Mouse (Mus musculus) embryonic facial prominence, embryonic 12.5 days (tissue): Measurements from ENCODE around the gene Ethe1. TPM values are rescaled to one million over a fixed set of nuclear protein-coding genes. Genes with fewer than 3 reads are reported as not detected.

Experiments used
- ATAC-seq: fragments of 200-750 bp; cut with Nextera tagmentation; 2 replicates; pipeline ENCODE4 v1.8.0; 2017; ENCODE audit not compliant: insufficient number of reproducible peaks, insufficient read depth, low FRiP score, low TSS enrichment
- H3K27ac ChIP-seq: fragments of 300-500 bp; sonication (generic); 2 replicates; pipeline ENCODE4 v1.5.1; 2016; ENCODE audit warnings: mild to moderate bottlenecking
- H3K27me3 ChIP-seq: fragments of 300-500 bp; sonication (generic); 2 replicates; pipeline ENCODE4 v1.6.1; 2016; ENCODE audit warnings: mild to moderate bottlenecking, moderate library complexity
- H3K36me3 ChIP-seq: fragments of 300-500 bp; sonication (generic); 2 replicates; pipeline ENCODE4 v1.6.1; 2016; ENCODE audit warnings: mild to moderate bottlenecking
- H3K4me1 ChIP-seq: fragments of 300-500 bp; sonication (generic); 2 replicates; pipeline ENCODE4 v1.6.1; 2016
- H3K4me2 ChIP-seq: fragments of 300-500 bp; sonication (generic); replicated peaks from 2 replicates; pipeline ENCODE4 v1.6.1; 2016; ENCODE audit warnings: mild to moderate bottlenecking, moderate library complexity
- H3K4me3 ChIP-seq: fragments of 300-500 bp; sonication (generic); 2 replicates; pipeline ENCODE4 v1.5.1; 2016; ENCODE audit warnings: mild to moderate bottlenecking
- H3K9ac ChIP-seq: fragments of 300-500 bp; sonication (generic); 2 replicates; pipeline ENCODE4 v1.6.1; 2016; ENCODE audit warnings: mild to moderate bottlenecking, moderate library complexity
- H3K9me3 ChIP-seq: fragments of 300-500 bp; sonication (generic); 2 replicates; pipeline ENCODE4 v1.6.1; 2016; ENCODE audit warnings: mild to moderate bottlenecking, moderate library complexity
- WGBS: fragments of 180-500 bp; shearing (Covaris S2); methylation state at CpG from one replicate; pipeline ENCODE4 v1.1.7; 2016; 5-methylcytosine and 5-hydroxymethylcytosine counted together
- polyA plus RNA-seq: library from polyadenylated mRNA; unstranded; fragments of >200 nt; fragmentation: Nextera tagmentation; extraction: Ambion mirVana; gene quantifications from 2 replicates; pipeline ENCODE4 v1.2.1, GENCODE M21; 2016

The Ethe1 gene
- polyA plus RNA-seq, 1 experiment from 2014 or later: 23.7 TPM

DNA sequence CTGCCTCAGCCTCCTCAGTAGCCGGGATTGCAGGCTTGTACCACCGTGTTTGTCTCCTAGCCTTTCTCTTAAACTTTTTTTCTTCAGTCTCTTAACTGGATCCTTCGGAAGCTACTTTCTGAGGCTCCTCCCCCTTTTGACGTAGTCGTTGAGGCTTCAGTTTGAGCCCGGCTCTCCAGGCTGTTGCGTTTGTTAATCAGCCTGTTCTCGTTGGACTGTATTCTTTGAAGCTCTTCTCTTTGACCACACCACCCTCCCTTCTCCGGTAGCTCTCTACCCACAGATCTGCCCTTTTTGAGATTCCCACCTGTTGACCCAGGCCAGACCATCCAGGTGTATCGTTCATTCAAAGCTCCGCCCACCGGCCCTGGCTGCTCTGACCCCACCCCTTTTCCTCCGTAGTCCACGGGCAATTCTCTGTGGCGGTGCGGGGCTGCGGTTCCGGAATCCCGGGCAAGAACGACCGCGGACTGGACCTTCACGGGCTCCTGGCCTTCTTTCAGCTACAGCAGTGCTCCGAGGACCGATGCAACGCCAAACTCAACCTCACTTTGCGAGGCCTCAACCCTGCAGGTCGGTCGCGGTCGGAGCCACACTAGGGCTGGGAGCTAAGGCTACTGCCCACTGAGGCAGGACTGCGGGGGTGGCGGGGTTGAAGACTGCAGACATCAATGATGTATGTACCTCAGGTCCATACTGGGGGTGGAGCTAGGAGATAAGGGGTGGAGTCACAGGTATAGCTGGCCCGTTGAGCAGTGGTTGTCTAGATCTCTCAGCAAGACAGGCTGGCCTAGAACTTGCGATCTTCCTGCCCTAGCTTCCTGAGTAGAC, 50.9 kb downstream of the Ethe1 start:
- no peak for ATAC-seq
- Histone ChIP-seq H3K27ac (no peak overlapping the region), H3K36me3 (no peaks in the 10 kb centered on the region), H3K4me1 (peaks cover 17% of the 10 kb centered on the region), H3K4me2 (peak overlapping the region; percentile 69), H3K27me3 (peaks cover 53% of the 10 kb centered on the region), H3K9me3 (no peaks in the 10 kb centered on the region), H3K9ac (no peak overlapping the region), H3K4me3 (peak overlapping the region; percentile 42)
- WGBS: 2% methylated on average over 35 of the region's 35 CpGs

DNA sequence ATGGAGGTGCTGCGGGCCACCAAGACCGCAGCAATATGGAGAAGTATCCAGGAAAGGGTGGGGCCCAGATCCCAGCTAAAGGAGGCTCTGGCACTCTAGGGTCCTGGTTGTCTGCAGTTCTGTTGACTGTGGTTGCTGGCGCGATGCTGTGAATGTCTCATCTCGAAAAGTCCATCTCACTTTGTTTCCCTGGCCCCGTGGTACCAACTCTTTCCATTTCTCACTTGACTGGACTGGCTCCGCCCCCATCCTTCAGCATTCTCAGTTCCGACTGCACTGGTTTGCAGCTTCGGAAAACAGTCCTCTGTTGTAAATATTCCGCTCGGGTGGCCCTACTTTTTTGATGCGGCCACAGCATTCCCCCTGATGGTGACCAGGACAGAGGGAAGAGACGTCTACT, 53.1 kb downstream of the Ethe1 start:
- no peaks in the 10 kb centered on the region for H3K9me3 ChIP-seq
- H3K4me1 ChIP-seq: peaks cover 17% of the 10 kb centered on the region
- no peak overlapping the region for H3K4me3 ChIP-seq
- H3K36me3 ChIP-seq: no peaks in the 10 kb centered on the region
- no peak for ATAC-seq
- H3K27me3 ChIP-seq: peaks cover 52% of the 10 kb centered on the region
- H3K9ac ChIP-seq: no peak overlapping the region
- H3K4me2 ChIP-seq: no peak overlapping the region
- H3K27ac ChIP-seq: no peak overlapping the region
- WGBS: 65% methylated on average over 13 of the region's 13 CpGs

DNA sequence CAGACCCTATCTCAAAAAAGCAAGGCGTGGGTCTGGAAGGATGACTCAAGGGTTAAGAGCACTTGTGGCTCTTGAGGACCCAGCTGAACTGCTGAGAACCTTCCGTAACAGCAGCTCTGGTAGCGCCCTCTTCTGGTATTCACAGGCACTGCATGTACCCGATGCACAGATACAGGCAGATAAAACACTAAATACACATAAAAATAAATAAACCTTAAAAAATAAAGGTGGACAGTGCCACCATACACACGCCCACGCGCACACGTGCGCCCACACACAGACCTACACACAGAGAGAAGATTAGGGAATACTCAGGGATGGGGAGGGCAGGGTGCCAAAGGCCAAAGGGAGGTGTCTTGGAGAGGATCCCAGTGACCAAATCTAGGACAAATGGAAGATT, 55.1 kb downstream of the Ethe1 start:
- peaks cover 7% of the 10 kb centered on the region for H3K4me1 ChIP-seq
- no peak overlapping the region for H3K4me3 ChIP-seq
- no peak overlapping the region for H3K4me2 ChIP-seq
- H3K36me3 ChIP-seq: no peaks in the 10 kb centered on the region
- no peak overlapping the region for H3K27ac ChIP-seq
- WGBS: 6% methylated on average over 9 of the region's 9 CpGs
- no peak for ATAC-seq
- peaks cover 37% of the 10 kb centered on the region for H3K27me3 ChIP-seq
- no peak overlapping the region for H3K9ac ChIP-seq
- H3K9me3 ChIP-seq: no peaks in the 10 kb centered on the region

DNA sequence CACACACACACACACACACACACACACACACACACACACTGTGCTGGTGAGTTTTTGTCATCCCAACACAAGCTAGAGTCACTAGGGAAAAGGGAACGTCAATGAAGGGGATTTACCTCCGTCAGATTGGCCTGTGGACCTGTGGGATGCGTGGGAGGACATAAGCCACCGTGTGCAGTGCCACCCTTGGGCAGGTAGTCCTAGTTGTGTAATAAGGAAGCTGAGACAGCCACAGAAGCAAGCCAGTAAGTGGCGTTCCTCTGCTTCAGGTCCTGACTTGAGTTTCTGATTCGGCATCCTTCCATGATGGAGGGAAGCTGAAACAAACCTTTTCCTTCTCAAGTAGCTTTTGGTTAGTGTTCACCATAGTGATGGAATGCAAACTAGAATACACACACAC, 57.1 kb downstream of the Ethe1 start:
- Histone ChIP-seq H3K4me2 (no peak overlapping the region), H3K27ac (no peak overlapping the region), H3K36me3 (no peaks in the 10 kb centered on the region), H3K4me3 (no peak overlapping the region), H3K27me3 (peaks cover 17% of the 10 kb centered on the region), H3K9me3 (no peaks in the 10 kb centered on the region), H3K4me1 (no peaks in the 10 kb centered on the region), H3K9ac (no peak overlapping the region)
- WGBS: 86% methylated on average over 6 of the region's 6 CpGs
- no peak for ATAC-seq

DNA sequence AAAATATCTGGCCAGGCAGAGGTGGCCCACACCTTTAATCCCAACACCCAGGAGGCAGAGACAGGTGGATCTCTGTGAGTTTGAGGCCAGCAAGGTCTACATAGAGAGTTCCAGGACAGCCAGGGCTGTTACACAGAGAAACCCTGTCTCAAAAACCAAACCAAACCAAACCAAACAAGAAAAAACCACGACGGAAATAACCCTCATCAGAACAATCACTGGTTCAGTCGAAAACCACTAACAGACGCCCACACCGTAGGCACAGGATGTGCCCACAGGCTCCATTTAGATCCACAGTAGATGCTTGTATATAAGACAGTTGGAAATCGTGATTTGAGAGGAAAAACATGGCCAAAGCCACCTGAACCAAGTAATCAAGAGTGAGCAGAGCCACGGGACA, 57.7 kb downstream of the Ethe1 start:
- no peak overlapping the region for H3K4me2 ChIP-seq
- no peak overlapping the region for H3K4me3 ChIP-seq
- H3K27ac ChIP-seq: no peak overlapping the region
- WGBS: 72% methylated on average over 7 of the region's 7 CpGs
- H3K27me3 ChIP-seq: peaks cover 12% of the 10 kb centered on the region
- H3K9ac ChIP-seq: no peak overlapping the region
- H3K36me3 ChIP-seq: no peaks in the 10 kb centered on the region
- ATAC-seq: no peak
- no peaks in the 10 kb centered on the region for H3K4me1 ChIP-seq
- H3K9me3 ChIP-seq: no peaks in the 10 kb centered on the region

DNA sequence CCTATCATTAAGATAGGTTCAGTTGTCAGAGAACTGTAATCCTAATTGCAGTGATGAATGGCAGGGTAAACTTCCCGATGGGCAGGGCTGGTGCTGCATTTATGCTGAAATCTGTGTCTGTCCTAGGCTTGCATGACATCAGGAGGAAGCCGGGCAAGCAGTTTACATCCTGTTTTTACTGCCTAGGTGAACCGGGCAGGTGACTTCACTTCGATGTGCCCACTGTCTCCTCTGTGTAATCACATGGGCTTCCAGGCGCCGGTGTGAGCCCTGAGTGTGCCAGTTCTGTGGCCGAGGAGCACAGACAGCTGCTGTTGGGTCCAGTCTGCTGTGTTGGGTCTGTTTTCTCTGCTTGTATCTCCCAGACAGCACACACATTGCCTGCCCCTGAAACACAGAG, 59.1 kb downstream of the Ethe1 start:
- H3K9me3 ChIP-seq: no peaks in the 10 kb centered on the region
- WGBS: 82% methylated on average over 7 of the region's 7 CpGs
- 0 out of 2 replicates have a peak, but pooled peaks cover 4% of the 10 kb centered on the region for H3K27me3 ChIP-seq
- ATAC-seq: no peak
- H3K27ac ChIP-seq: no peak overlapping the region
- no peak overlapping the region for H3K4me3 ChIP-seq
- no peak overlapping the region for H3K4me2 ChIP-seq
- no peak overlapping the region for H3K9ac ChIP-seq
- H3K4me1 ChIP-seq: no peaks in the 10 kb centered on the region
- no peaks in the 10 kb centered on the region for H3K36me3 ChIP-seq

DNA sequence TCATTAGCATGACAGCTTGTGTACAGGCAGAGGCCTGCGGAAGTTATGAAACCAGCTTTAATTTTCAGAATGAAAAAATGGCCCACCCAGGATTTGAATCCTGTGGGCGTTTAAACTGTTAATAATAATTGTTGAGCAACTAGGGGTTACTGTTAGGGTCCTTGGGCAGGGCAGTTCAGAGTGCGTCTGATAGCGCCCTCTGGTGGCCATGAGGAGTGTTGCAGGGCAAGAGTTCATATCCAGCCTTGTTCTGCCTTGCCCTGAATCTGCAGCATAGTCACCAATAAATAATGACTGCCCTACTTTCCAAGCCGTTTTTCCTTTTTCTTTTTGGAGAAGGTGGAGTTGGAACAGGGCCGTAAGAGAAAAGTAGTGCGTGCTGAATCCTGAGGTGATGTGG, 66.3 kb downstream of the Ethe1 start:
- Histone ChIP-seq H3K27ac (no peak overlapping the region), H3K27me3 (no peaks in the 10 kb centered on the region), H3K4me1 (no peaks in the 10 kb centered on the region), H3K36me3 (no peaks in the 10 kb centered on the region), H3K9me3 (no peaks in the 10 kb centered on the region), H3K4me3 (no peak overlapping the region), H3K4me2 (no peak overlapping the region), H3K9ac (no peak overlapping the region)
- ATAC-seq: no peak
- 24% methylated on average over 7 of the region's 7 CpGs for WGBS

Other genes starting within 250 kb of the Ethe1 start
- gene Lypd5, start 238.3 kb upstream of the Ethe1 start, polyA plus RNA-seq: not detected in 2 replicates
- 2.0 and 2.7 TPM in 2 replicates for gene Kcnn4, start 217.3 kb upstream of the Ethe1 start, polyA plus RNA-seq
- gene Smg9, start 187.9 kb upstream of the Ethe1 start, polyA plus RNA-seq: 23.6 and 26.0 TPM in 2 replicates
- gene Irgc1, start 135.2 kb upstream of the Ethe1 start, polyA plus RNA-seq: not detected in 2 replicates
- 1.5 and 2.0 TPM in 2 replicates for gene Plaur, start 125.1 kb upstream of the Ethe1 start, polyA plus RNA-seq
- gene Cadm4, start 105.5 kb upstream of the Ethe1 start, polyA plus RNA-seq: 7.6 and 10.7 TPM in 2 replicates
- gene Zfp428, start 80.5 kb upstream of the Ethe1 start, polyA plus RNA-seq: 100 and 113 TPM in 2 replicates
- 1.3 and 1.4 TPM in 2 replicates for gene AC161166.1, start 75.1 kb upstream of the Ethe1 start, polyA plus RNA-seq
- 17.6 and 18.0 TPM in 2 replicates for gene Irgq, start 56.9 kb upstream of the Ethe1 start, polyA plus RNA-seq
- gene Pinlyp, start 41.4 kb upstream of the Ethe1 start, polyA plus RNA-seq: not detected in 2 replicates
- gene Xrcc1, start 41.3 kb upstream of the Ethe1 start, polyA plus RNA-seq: 117 and 124 TPM in 2 replicates
- 5.1 and 5.9 TPM in 2 replicates for gene Zfp575, start 98 bp downstream of the Ethe1 start, polyA plus RNA-seq
- 0.20 and 0.47 TPM in 2 replicates for gene Phldb3, start 23.2 kb downstream of the Ethe1 start, polyA plus RNA-seq
- 2.8 and 3.5 TPM in 2 replicates for gene Lypd3, start 49.0 kb downstream of the Ethe1 start, polyA plus RNA-seq
- not detected in 2 replicates for gene Tex101, start 89.1 kb downstream of the Ethe1 start, polyA plus RNA-seq
- not detected in 2 replicates for gene BC049730, start 121.7 kb downstream of the Ethe1 start, polyA plus RNA-seq
- gene Gm4763, start 139.4 kb downstream of the Ethe1 start, polyA plus RNA-seq: not detected in 2 replicates
- gene Cd177, start 172.8 kb downstream of the Ethe1 start, polyA plus RNA-seq: 0.37 and 0.96 TPM in 2 replicates
- 0.38 TPM in 1 of 2 replicates, not detected in the other for gene Ceacam10, start 189.7 kb downstream of the Ethe1 start, polyA plus RNA-seq